Mouse (Mus musculus): ENCODE measurements around the gene Pyroxd1. TPM values are rescaled to one million over a fixed set of nuclear protein-coding genes. Genes with fewer than 3 reads are reported as not detected.

Pyroxd1 gene
- polyA plus RNA-seq, 1 experiment = 15.5 TPM

DNA sequence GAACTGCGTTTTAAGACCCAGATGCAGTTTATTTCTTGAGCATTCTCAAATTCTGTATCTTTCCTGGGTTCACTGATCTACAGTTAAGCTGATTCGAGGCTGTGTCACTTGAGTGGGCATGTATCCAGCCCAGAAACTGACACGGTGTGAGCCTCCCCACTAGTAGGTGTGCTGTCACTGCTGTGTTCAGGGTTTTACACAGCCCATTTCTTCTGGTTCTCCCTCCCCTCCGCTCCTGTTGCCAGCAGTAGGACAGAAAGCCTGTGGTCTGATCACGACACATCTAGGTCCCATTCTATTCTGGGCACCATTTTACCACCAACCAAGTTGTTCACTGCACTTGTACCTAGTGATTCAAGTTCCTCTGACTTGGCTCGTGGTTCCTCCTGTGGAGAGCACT lies 50.3 kb downstream of the Pyroxd1 start:
- no peak for DNase-seq (ENCODE audit: low read depth)
- TF ChIP-seq POLR2A (IDR thresholded peaks at IDR 0.05; ENCODE audit: borderline replicate concordance, extremely low read depth, insufficient read depth, insufficient read length, poor library complexity, severe bottlenecking) = no peak
- no peak for TF ChIP-seq CTCF (IDR thresholded peaks at IDR 0.05; ENCODE audit: borderline replicate concordance, extremely low read depth, insufficient read depth, insufficient read length)

DNA sequence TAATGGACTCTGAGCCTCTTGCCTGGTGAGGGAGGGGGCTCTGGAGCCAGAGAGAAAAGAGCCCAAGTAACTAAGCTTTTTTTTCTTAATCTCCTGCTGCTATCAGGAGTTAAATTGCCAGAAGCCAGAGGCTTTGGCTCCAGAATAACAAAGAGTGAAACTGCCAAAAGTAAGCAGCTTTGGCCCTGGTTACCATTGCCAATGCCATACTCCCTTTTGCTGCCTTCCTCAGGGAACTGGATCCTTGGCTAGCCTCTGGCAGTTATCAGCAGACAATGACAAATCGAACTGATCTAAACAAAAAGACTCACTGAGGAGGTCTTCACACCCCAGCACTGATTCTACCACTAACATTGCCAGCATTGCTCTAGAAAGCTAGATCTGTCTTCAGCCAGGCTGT lies 65.7 kb downstream of the Pyroxd1 start:
- TF ChIP-seq POLR2A (IDR thresholded peaks at IDR 0.05; ENCODE audit: borderline replicate concordance, extremely low read depth, insufficient read depth, insufficient read length, poor library complexity, severe bottlenecking) = no peak
- TF ChIP-seq CTCF (IDR thresholded peaks at IDR 0.05; ENCODE audit: borderline replicate concordance, extremely low read depth, insufficient read depth, insufficient read length) = no peak
- DNase-seq (ENCODE audit: low read depth) = peak; percentile 44

Other genes with a start within 250 kb of the Pyroxd1 start
- 0.03 TPM in 1 of 2 replicates, not detected in the other for gene Slco1a6, start 137.1 kb upstream of the Pyroxd1 start, polyA plus RNA-seq (2012; rRNA removed)
- gene Iapp, start 47.2 kb upstream of the Pyroxd1 start, polyA plus RNA-seq (2012; rRNA removed) = 0.14 and 0.27 TPM in 2 replicates
- 0.16 and 0.25 TPM in 2 replicates for gene Slco1a5, start 22.7 kb upstream of the Pyroxd1 start, polyA plus RNA-seq (2012; rRNA removed)
- gene Recql, start 41.4 kb downstream of the Pyroxd1 start, polyA plus RNA-seq (2012; rRNA removed) = 17.6 and 19.5 TPM in 2 replicates
- gene Golt1b, start 41.6 kb downstream of the Pyroxd1 start, polyA plus RNA-seq (2012; rRNA removed) = 25.3 and 32.2 TPM in 2 replicates
- gene Spx, start 67.8 kb downstream of the Pyroxd1 start, polyA plus RNA-seq (2012; rRNA removed) = 9.7 and 13.7 TPM in 2 replicates
- not detected in 2 replicates for gene Gys2, start 127.5 kb downstream of the Pyroxd1 start, polyA plus RNA-seq (2012; rRNA removed)
- 357 and 408 TPM in 2 replicates for gene Ldhb, start 162.3 kb downstream of the Pyroxd1 start, polyA plus RNA-seq (2012; rRNA removed)
- gene Kcnj8, start 226.0 kb downstream of the Pyroxd1 start, polyA plus RNA-seq (2012; rRNA removed) = 10.2 and 11.2 TPM in 2 replicates

Measured in brain, embryonic 14.5 days (tissue).